Mouse (Mus musculus): Measurements from ENCODE around the gene Cacna1c. TPM values are rescaled to one million over a fixed set of nuclear protein-coding genes. Genes with fewer than 3 reads are reported as not detected.

Cacna1c gene
- total RNA-seq, 2 experiments from 2014 or later: 79.1 to 85.4 TPM

Other genes with a start within 250 kb of the Cacna1c start
- gene Dcp1b, start 21.2 kb downstream of the Cacna1c start, total RNA-seq (2021): 10 to 100 TPM; 16.0 to 17.3 TPM
- gene Cacna2d4, start 40.1 kb upstream of the Cacna1c start, total RNA-seq (2021): 1 to 10 TPM in 1 of 2 experiments, under 1 TPM in 1; 0.90 to 1.5 TPM
- gene Lrtm2, start 134.3 kb upstream of the Cacna1c start, total RNA-seq (2021): 10 to 100 TPM; 23.9 to 29.7 TPM
- gene Adipor2, start 221.3 kb upstream of the Cacna1c start, total RNA-seq (2021): 10 to 100 TPM; 41.2 to 41.6 TPM

Measured in layer of hippocampus, postnatal 14 days (tissue).